Mouse (Mus musculus): ENCODE data around the gene Spatc1l.

The Spatc1l gene

GRCm38 (mm10) chr10:76602690-76603089 lies 40.6 kb downstream of the Spatc1l start:
- DNase-seq = no peak

- DNase-seq = no peak
Observed at GRCm38 (mm10) chr10:76612473-76612872, 50.4 kb downstream of the Spatc1l start.
